Mouse (Mus musculus) layer of hippocampus, adult 9-11 months (tissue): Measurements from ENCODE around the gene Nanos3.

Source experiments
- DNase-seq: peaks from one replicate; pipeline ENCODE4 v3.0.0; 2022

The Nanos3 gene

GRCm38 (mm10) chr8:84200652-84201544 lies 15.9 kb upstream of the Nanos3 start:
- DNase-seq: peak; percentile 64

- no peak for DNase-seq
These were observed 15.1 kb upstream of the Nanos3 start for GRCm38 (mm10) chr8:84200126-84200555.

- DNase-seq: no peak
These were observed 14.5 kb upstream of the Nanos3 start for GRCm38 (mm10) chr8:84199348-84200125.

GRCm38 (mm10) chr8:84198871-84199270 lies 13.9 kb upstream of the Nanos3 start:
- no peak for DNase-seq

- peak; percentile 89 for DNase-seq
These were observed 13.1 kb upstream of the Nanos3 start for GRCm38 (mm10) chr8:84197922-84198774.

GRCm38 (mm10) chr8:84197141-84197921 lies 12.3 kb upstream of the Nanos3 start:
- peak; percentile 58 for DNase-seq

GRCm38 (mm10) chr8:84194224-84194743 lies 9.3 kb upstream of the Nanos3 start:
- DNase-seq: no peak

GRCm38 (mm10) chr8:84193566-84193965 lies 8.5 kb upstream of the Nanos3 start:
- DNase-seq: no peak

GRCm38 (mm10) chr8:84193161-84193560 lies 8.1 kb upstream of the Nanos3 start:
- DNase-seq: no peak

GRCm38 (mm10) chr8:84192555-84192954 lies 7.5 kb upstream of the Nanos3 start:
- no peak for DNase-seq

GRCm38 (mm10) chr8:84192023-84192422 lies 7.0 kb upstream of the Nanos3 start:
- peak; percentile 76 for DNase-seq

- DNase-seq: no peak
These were observed 5.3 kb upstream of the Nanos3 start for GRCm38 (mm10) chr8:84190191-84190867.

GRCm38 (mm10) chr8:84189603-84190002 lies 4.6 kb upstream of the Nanos3 start:
- no peak for DNase-seq

- no peak for DNase-seq
These were observed 3.7 kb upstream of the Nanos3 start for GRCm38 (mm10) chr8:84188671-84189070.

GRCm38 (mm10) chr8:84187065-84187755 lies 2.2 kb upstream of the Nanos3 start:
- DNase-seq: no peak

GRCm38 (mm10) chr8:84186547-84186946 lies 1.5 kb upstream of the Nanos3 start:
- DNase-seq: peak; percentile 67

- no peak for DNase-seq
These were observed 653 bp downstream of the Nanos3 start for GRCm38 (mm10) chr8:84184085-84185043.

GRCm38 (mm10) chr8:84183261-84184084 lies 1.5 kb downstream of the Nanos3 start:
- no peak for DNase-seq
